Mouse (Mus musculus) frontal cortex, adult 2 months (tissue): ENCODE measurements around the gene Agap1. TPM values are rescaled to one million over a fixed set of nuclear protein-coding genes. Genes with fewer than 3 reads are reported as not detected.
A peak's percentile ranks its signal among the peaks of the same experiment; 100 is the strongest.

Experiments
- DNase-seq, 2 experiments: peaks; one replicate each; pipeline ENCODE4 v3.0.0; 2022; ENCODE audit warnings: low spot score in 1 of 2; ENCODE audit errors: extremely low spot score in 1 of 2
- polyA plus RNA-seq: library from polyadenylated mRNA; depleted of rRNA; stranded (reverse); fragments of >200 nt; gene quantifications from 2 replicates; pipeline ENCODE4 v1.2.3, GENCODE M21; 2012

Gene Agap1
- polyA plus RNA-seq, 1 experiment, result 67.9 TPM

GRCm38 (mm10) chr1:89646326-89647018 is 191.9 kb downstream of the Agap1 start:
- peak in 1 of 2 experiments; percentile 88 for DNase-seq

GRCm38 (mm10) chr1:89647505-89647904 is 192.9 kb downstream of the Agap1 start:
- DNase-seq, result no peak

GRCm38 (mm10) chr1:89650557-89650956 is 196.0 kb downstream of the Agap1 start:
- peak in 1 of 2 experiments; percentile 32 for DNase-seq

GRCm38 (mm10) chr1:89656167-89656566 is 201.6 kb downstream of the Agap1 start:
- no peak for DNase-seq

- peak; percentile 38 to 76 for DNase-seq
Measured at GRCm38 (mm10) chr1:89656643-89657321, 202.2 kb downstream of the Agap1 start.

- DNase-seq, result no peak
Measured at GRCm38 (mm10) chr1:89660804-89661203, 206.2 kb downstream of the Agap1 start.

GRCm38 (mm10) chr1:89666154-89666553 is 211.5 kb downstream of the Agap1 start:
- no peak for DNase-seq

- no peak for DNase-seq
Measured at GRCm38 (mm10) chr1:89667387-89667786, 212.8 kb downstream of the Agap1 start.

GRCm38 (mm10) chr1:89668635-89669034 is 214.0 kb downstream of the Agap1 start:
- no peak for DNase-seq

GRCm38 (mm10) chr1:89671110-89671787 is 216.6 kb downstream of the Agap1 start:
- peak in 1 of 2 experiments; percentile 21 for DNase-seq

GRCm38 (mm10) chr1:89673071-89673470 is 218.5 kb downstream of the Agap1 start:
- no peak for DNase-seq

GRCm38 (mm10) chr1:89673686-89674085 is 219.1 kb downstream of the Agap1 start:
- no peak for DNase-seq

- DNase-seq, result no peak
Measured at GRCm38 (mm10) chr1:89674681-89675080, 220.1 kb downstream of the Agap1 start.

GRCm38 (mm10) chr1:89676411-89676810 is 221.8 kb downstream of the Agap1 start:
- DNase-seq, result peak in 1 of 2 experiments; percentile 27

GRCm38 (mm10) chr1:89680673-89681072 is 226.1 kb downstream of the Agap1 start:
- DNase-seq, result no peak

- DNase-seq, result no peak
Measured at GRCm38 (mm10) chr1:89688914-89689313, 234.3 kb downstream of the Agap1 start.

- DNase-seq, result peak in 1 of 2 experiments; percentile 25
Measured at GRCm38 (mm10) chr1:89689544-89690212, 235.1 kb downstream of the Agap1 start.

GRCm38 (mm10) chr1:89691096-89691495 is 236.5 kb downstream of the Agap1 start:
- no peak for DNase-seq

GRCm38 (mm10) chr1:89692420-89692819 is 237.8 kb downstream of the Agap1 start:
- no peak for DNase-seq

GRCm38 (mm10) chr1:89694916-89695315 is 240.3 kb downstream of the Agap1 start:
- no peak for DNase-seq

- DNase-seq, result no peak
Measured at GRCm38 (mm10) chr1:89697241-89697640, 242.6 kb downstream of the Agap1 start.
